Mouse (Mus musculus) lung, embryonic 16.5 days (tissue): ENCODE data around the gene Wdr25. TPM values are rescaled to one million over a fixed set of nuclear protein-coding genes. Genes with fewer than 3 reads are reported as not detected.
A peak's percentile ranks its signal among the peaks of the same experiment; 100 is the strongest.

Experiments used
- ATAC-seq: fragments of 200-750 bp; cut with Nextera tagmentation; 2 replicates; pipeline ENCODE4 v1.8.0; 2017; ENCODE audit warnings: low read depth, mild to moderate bottlenecking, moderate library complexity
- H3K27ac ChIP-seq: fragments of 300-500 bp; sonication (generic); 2 replicates; pipeline ENCODE4 v1.5.1; 2014; ENCODE audit warnings: mild to moderate bottlenecking, control low read depth, low read length
- H3K27me3 ChIP-seq: fragments of 300-500 bp; sonication (generic); 2 replicates; pipeline ENCODE4 v1.6.1; 2014; ENCODE audit warnings: low read depth, low read length, mixed read lengths; ENCODE audit not compliant: control insufficient read depth, insufficient read depth
- H3K36me3 ChIP-seq: fragments of 300-500 bp; sonication (generic); 2 replicates; pipeline ENCODE4 v1.6.1; 2014; ENCODE audit warnings: low read length; ENCODE audit not compliant: control insufficient read depth, insufficient read depth
- H3K4me1 ChIP-seq: fragments of 300-500 bp; sonication (generic); replicated peaks from 2 replicates; pipeline ENCODE4 v1.6.1; 2014; ENCODE audit warnings: low read length, mixed read lengths; ENCODE audit not compliant: control insufficient read depth, insufficient read depth
- H3K4me2 ChIP-seq: fragments of 300-500 bp; sonication (generic); 2 replicates; pipeline ENCODE4 v1.6.1; 2014; ENCODE audit warnings: low read depth, low read length, control low read depth
- H3K4me3 ChIP-seq: fragments of 300-500 bp; sonication (generic); 2 replicates; pipeline ENCODE4 v1.5.1; 2014; ENCODE audit warnings: mild to moderate bottlenecking, low read length, control low read depth
- H3K9ac ChIP-seq: fragments of 300-500 bp; sonication (generic); 2 replicates; pipeline ENCODE4 v1.6.1; 2014; ENCODE audit warnings: low read length, control low read depth
- H3K9me3 ChIP-seq: fragments of 300-500 bp; sonication (generic); 2 replicates; pipeline ENCODE4 v1.6.1; 2016; ENCODE audit warnings: low read length; ENCODE audit not compliant: control insufficient read depth
- WGBS: fragments of 180-500 bp; shearing (Covaris S2); extraction: QIAGEN DNeasy Blood & Tissue Kit; methylation state at CpG from one replicate; pipeline ENCODE4 v1.1.7; 2014; 5-methylcytosine and 5-hydroxymethylcytosine counted together
- polyA plus RNA-seq: library from polyadenylated mRNA; unstranded; fragments of >200 nt; fragmentation: Nextera tagmentation; extraction: Ambion mirVana; gene quantifications from 2 replicates; pipeline ENCODE4 v1.2.1, GENCODE M21; 2015

Gene Wdr25
- polyA plus RNA-seq, 1 experiment from 2014 or later, result 10.9 TPM

DNA sequence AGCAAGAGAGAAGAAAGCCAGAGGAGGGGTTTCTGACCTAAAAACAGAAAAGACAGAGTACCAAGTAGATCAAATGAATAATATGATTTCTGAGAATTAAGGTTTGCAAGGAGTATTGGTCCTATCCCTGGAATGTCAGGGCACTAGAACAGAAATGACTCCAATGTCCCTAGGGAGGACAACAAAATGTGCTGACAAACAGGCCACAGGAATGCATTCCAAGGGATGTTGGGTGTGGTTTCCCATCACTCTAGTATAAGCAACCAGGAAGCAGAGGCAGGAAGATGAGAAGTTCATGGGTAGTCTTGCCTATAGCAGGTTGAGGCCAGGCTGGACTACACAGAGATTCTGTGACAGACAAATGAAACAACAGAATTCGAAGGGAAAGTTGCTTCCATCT, 7.5 kb upstream of the Wdr25 start:
- no peak for ATAC-seq
- no peaks in the 10 kb centered on the region for H3K27me3 ChIP-seq
- no peak overlapping the region for H3K4me2 ChIP-seq
- H3K4me1 ChIP-seq, result no peaks in the 10 kb centered on the region
- no peak overlapping the region for H3K4me3 ChIP-seq
- no peak overlapping the region for H3K9ac ChIP-seq
- WGBS, result 88% methylated on average over 1 of the region's 1 CpGs
- H3K9me3 ChIP-seq, result no peaks in the 10 kb centered on the region
- peaks cover 19% of the 10 kb centered on the region; the same call in 1 of the 2 replicates for H3K36me3 ChIP-seq
- H3K27ac ChIP-seq, result no peak overlapping the region

GRCm38 (mm10) chr12:108887077-108887476, 6.4 kb upstream of the Wdr25 start:
- no peak for ATAC-seq
- Histone ChIP-seq H3K4me3 (no peak overlapping the region), H3K9ac (no peak overlapping the region), H3K4me1 (no peaks in the 10 kb centered on the region), H3K4me2 (no peak overlapping the region), H3K27me3 (no peaks in the 10 kb centered on the region), H3K27ac (no peak overlapping the region), H3K9me3 (no peaks in the 10 kb centered on the region), H3K36me3 (peaks cover 19% of the 10 kb centered on the region; the same call in 1 of the 2 replicates)
- 27% methylated on average over 4 of the region's 4 CpGs for WGBS

DNA sequence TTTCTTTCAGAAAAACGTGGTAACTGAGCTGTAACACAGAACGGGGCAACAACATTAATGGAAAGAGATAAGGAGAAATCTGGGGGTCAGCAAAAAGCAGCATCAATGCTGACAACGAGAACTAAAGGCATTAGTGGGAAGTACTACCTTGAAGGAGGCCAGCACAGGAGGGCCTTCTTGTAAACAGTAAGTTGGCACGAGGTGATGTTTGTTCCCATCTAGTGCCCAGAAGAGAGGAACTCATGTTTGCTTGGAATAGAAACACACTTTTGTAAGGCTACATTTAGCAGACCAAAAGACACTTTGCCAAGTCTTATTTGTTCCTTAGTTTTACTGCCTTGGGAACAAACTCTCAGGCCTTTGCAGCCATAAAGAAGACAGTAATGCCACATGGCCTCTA, 4.8 kb upstream of the Wdr25 start:
- H3K9ac ChIP-seq, result no peak overlapping the region
- no peaks in the 10 kb centered on the region for H3K9me3 ChIP-seq
- H3K4me2 ChIP-seq, result no peak overlapping the region
- ATAC-seq, result no peak
- H3K27ac ChIP-seq, result no peak overlapping the region
- H3K36me3 ChIP-seq, result peaks cover 16% of the 10 kb centered on the region; the same call in 1 of the 2 replicates
- peaks cover 9% of the 10 kb centered on the region for H3K4me1 ChIP-seq
- 56% methylated on average over 4 of the region's 4 CpGs for WGBS
- H3K4me3 ChIP-seq, result no peak overlapping the region
- no peaks in the 10 kb centered on the region for H3K27me3 ChIP-seq

DNA sequence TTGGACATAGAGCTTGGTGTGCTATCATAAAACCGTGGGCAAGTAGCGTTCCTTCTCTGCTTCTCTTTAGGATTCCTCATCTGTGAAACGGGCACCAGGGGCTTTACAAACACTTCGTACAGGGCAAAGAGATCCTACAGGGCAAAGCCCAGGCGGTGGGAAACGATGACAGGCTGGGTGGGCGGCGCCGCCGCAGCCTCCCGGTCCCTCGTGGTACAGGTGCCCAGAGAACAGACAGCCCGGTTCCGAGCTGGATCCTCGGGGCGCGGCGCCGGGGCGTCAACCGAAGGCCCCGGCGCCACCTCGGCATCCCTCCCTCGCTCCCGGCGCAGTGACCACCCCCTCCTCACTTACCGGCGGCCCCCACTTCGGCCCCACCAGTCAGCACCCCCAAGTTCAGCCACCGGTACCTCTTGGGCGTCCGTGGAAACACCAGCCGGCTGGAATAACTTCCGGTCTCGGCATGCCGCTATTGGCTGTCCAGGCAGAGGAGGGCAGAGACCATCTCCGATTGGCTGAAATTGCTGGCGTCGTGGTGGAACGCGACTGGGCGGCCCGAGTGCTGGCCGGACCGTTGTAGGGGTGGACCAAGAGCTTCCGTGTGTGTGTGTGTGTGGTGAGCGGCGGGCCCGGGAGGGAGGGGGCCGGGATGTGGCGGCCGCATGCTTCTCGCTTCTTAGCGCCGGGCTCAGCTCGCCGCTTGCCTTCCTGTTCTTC, 442 bp downstream of the Wdr25 start, which contains the start of gene Wars:
Gene Wars, minus strand, starts transcription at position 460 of the 717 bp plus-strand sequence.
- peak within 1 kb of the TSS; percentile 64 for H3K4me3 ChIP-seq
- no peaks in the 10 kb centered on the region; the same call in 1 of the 2 replicates for H3K36me3 ChIP-seq
- H3K9ac ChIP-seq, result peak within 1 kb of the TSS; percentile 84
- WGBS, result under 1% methylated on average over 56 of the region's 58 CpGs
- peak; percentile 100 for ATAC-seq
- peak within 1 kb of the TSS; percentile 95 for H3K4me2 ChIP-seq
- H3K9me3 ChIP-seq, result no peaks in the 10 kb centered on the region
- H3K27me3 ChIP-seq, result no peaks in the 10 kb centered on the region
- 0 out of 2 replicates have a peak within 1 kb of the TSS, but pooled peaks have one; percentile 8 for H3K27ac ChIP-seq
- peaks cover 16% of the 10 kb centered on the region for H3K4me1 ChIP-seq

DNA sequence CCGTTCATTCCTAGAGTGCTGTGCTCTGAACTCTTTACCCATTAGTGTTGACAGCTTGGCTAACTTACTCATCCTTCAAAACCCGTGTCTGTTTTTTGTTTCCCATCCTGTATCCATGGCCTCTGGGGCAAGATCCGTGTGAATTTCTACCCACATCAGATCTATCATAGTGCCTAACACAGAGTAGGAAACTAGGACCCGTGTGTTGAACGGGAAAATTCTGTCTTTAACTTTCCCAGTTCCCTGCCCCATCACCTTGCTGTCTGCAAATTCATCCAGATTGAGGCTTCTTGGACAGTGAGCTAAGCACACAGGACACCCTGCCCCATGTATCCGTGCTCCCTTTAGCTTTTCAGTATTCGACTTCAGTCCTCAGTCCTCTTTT, 993 bp downstream of the Wdr25 start:
- H3K27ac ChIP-seq, result 0 out of 2 replicates have a peak overlapping the region, but pooled peaks have one; percentile 8
- peak; percentile 11 for ATAC-seq

GRCm38 (mm10) chr12:108896006-108896405, 2.6 kb downstream of the Wdr25 start:
- H3K36me3 ChIP-seq, result no peaks in the 10 kb centered on the region
- H3K27me3 ChIP-seq, result no peaks in the 10 kb centered on the region
- ATAC-seq, result no peak
- H3K9ac ChIP-seq, result no peak overlapping the region
- no peak overlapping the region for H3K27ac ChIP-seq
- H3K4me3 ChIP-seq, result no peak overlapping the region
- 70% methylated on average over 3 of the region's 3 CpGs for WGBS
- H3K9me3 ChIP-seq, result no peaks in the 10 kb centered on the region
- H3K4me2 ChIP-seq, result no peak overlapping the region
- peaks cover 16% of the 10 kb centered on the region for H3K4me1 ChIP-seq

More for the DNA sequence above, 993 bp downstream of the Wdr25 start:
- peaks cover 16% of the 10 kb centered on the region for H3K4me1 ChIP-seq
- H3K4me3 ChIP-seq, result peak overlapping the region; percentile 64
- H3K36me3 ChIP-seq, result no peaks in the 10 kb centered on the region; the same call in 1 of the 2 replicates
- WGBS, result 2% methylated on average over 7 of the region's 7 CpGs
- no peaks in the 10 kb centered on the region for H3K9me3 ChIP-seq
- peak overlapping the region; percentile 82 for H3K4me2 ChIP-seq
- H3K27me3 ChIP-seq, result no peaks in the 10 kb centered on the region
- peak overlapping the region; percentile 84 for H3K9ac ChIP-seq

DNA sequence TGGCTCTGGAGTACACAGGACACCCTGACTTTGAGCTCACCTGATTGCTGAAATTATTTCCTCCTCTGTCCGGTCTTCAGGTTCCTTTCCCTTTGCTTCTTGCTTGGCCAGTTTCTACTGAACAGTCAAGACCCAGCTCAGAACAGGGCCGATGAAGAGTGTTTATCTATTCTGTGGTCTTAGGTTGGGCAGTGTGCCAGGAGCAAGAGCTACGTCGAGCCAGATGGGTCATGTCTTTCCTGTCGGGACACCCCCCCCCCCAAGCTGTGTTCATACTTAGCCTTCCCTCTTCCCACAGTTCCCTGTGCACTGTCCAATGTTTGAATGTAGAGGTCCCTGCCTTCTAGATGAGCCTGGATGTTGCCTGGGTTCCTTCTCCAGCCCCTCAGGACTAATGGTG, 7.9 kb downstream of the Wdr25 start:
- no peaks in the 10 kb centered on the region for H3K36me3 ChIP-seq
- no peak overlapping the region for H3K4me3 ChIP-seq
- no peaks in the 10 kb centered on the region for H3K9me3 ChIP-seq
- peaks cover 11% of the 10 kb centered on the region for H3K4me1 ChIP-seq
- no peak overlapping the region for H3K9ac ChIP-seq
- no peaks in the 10 kb centered on the region for H3K27me3 ChIP-seq
- H3K27ac ChIP-seq, result no peak overlapping the region
- WGBS, result 25% methylated on average over 5 of the region's 5 CpGs
- H3K4me2 ChIP-seq, result no peak overlapping the region
- peak; percentile 72 for ATAC-seq

DNA sequence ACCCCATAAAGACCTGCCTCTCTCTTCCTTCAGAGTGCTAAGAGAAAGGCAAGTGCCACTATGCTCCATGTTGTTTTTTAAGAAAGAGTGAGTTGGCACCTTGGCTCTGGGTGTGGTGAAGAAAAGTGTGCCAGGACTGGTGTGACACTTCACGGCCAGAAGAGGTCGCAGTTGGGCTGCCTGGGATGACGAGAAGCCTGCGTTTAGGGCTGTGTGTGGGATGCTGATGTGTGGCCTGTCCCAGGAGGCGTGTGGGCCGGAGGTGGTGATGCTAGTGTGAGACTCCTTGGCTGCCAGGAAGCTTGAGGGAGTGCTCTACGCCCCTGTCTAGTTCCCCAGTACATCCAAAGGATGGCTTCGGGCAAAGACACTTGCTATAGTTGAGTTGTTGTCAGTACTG, 9.5 kb downstream of the Wdr25 start:
- Histone ChIP-seq H3K4me2 (no peak overlapping the region), H3K27ac (no peak overlapping the region), H3K36me3 (no peaks in the 10 kb centered on the region), H3K4me3 (no peak overlapping the region), H3K9ac (no peak overlapping the region), H3K4me1 (peaks cover 13% of the 10 kb centered on the region), H3K9me3 (no peaks in the 10 kb centered on the region), H3K27me3 (no peaks in the 10 kb centered on the region)
- WGBS, result 17% methylated on average over 8 of the region's 8 CpGs
- no peak for ATAC-seq

DNA sequence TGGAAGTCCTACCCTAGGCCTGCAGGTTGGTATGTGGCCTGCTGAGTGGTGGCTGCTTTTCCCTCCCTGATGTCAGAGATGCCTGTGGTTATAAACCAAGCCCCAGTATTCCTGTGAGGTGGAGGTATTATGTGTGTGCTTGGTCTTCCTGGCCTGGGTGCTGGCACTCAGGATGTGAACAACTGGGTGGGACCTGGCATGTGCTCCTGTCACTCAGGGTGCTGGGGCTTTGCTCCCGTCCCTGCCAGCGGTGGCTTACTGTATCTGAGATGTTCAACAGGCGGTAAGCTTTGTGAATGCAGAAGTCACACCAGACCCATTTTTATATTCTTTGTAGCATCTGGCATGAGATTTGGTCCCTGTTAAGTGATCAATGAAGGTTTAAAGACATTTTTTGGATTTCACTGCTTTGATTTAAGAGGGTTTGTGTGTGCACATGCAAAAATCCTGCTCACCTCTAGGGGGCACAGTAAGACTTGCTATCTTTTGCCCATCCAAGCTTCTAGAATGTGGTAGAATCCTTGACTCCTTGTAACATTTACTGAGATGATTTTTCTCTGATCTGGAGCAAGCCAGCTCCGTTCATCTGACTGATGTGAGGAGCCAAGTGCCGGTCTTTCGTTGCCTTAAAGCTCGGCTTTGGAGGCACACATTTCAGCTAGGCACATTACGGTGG, 10.3 kb downstream of the Wdr25 start:
- H3K4me1 ChIP-seq, result peaks cover 13% of the 10 kb centered on the region
- no peaks in the 10 kb centered on the region for H3K9me3 ChIP-seq
- H3K36me3 ChIP-seq, result no peaks in the 10 kb centered on the region
- no peak overlapping the region for H3K4me3 ChIP-seq
- no peak overlapping the region for H3K27ac ChIP-seq
- 64% methylated on average over 8 of the region's 8 CpGs for WGBS
- no peak for ATAC-seq
- H3K9ac ChIP-seq, result no peak overlapping the region
- no peaks in the 10 kb centered on the region for H3K27me3 ChIP-seq
- no peak overlapping the region for H3K4me2 ChIP-seq
